Mouse (Mus musculus): ENCODE data around the gene Jaml.

The Jaml gene

GRCm38 (mm10) chr9:45083132-45083531, 4.1 kb downstream of the Jaml start:
- no peak for DNase-seq (ENCODE audit: low read depth, low spot score)

- no peak for DNase-seq (ENCODE audit: low read depth, low spot score)
Measured at GRCm38 (mm10) chr9:45084556-45084955, 5.6 kb downstream of the Jaml start.

- no peak for DNase-seq (ENCODE audit: low read depth, low spot score)
Measured at GRCm38 (mm10) chr9:45085741-45086690, 7.0 kb downstream of the Jaml start.

- DNase-seq (ENCODE audit: low read depth, low spot score) = no peak
Measured at GRCm38 (mm10) chr9:45088040-45088439, 9.1 kb downstream of the Jaml start.

GRCm38 (mm10) chr9:45090811-45091210, 11.8 kb downstream of the Jaml start:
- DNase-seq (ENCODE audit: low read depth, low spot score) = no peak

DNA sequence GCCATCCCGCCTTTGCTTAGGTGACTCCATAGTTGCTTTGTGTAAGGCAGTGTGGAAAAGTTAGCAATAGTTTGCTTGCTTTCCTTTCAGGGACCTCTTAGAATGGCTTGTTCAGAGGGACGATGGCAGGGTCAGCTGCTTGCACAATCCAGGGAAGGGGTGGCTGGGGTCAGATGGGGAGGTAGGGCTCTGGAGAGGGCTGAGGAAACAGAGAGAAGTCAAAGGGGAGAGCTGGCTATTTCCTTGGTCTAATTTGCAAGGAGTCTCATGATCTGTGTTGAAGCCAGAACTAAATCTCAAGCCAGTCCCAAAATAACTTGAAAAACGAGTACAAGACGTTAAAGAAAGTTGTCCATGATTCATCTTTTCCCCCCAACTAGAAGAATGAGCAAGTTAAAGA, 13.7 kb downstream of the Jaml start:
- no peak for DNase-seq (ENCODE audit: low read depth, low spot score)

GRCm38 (mm10) chr9:45095149-45095937, 16.4 kb downstream of the Jaml start:
- no peak for DNase-seq (ENCODE audit: low read depth, low spot score)

DNA sequence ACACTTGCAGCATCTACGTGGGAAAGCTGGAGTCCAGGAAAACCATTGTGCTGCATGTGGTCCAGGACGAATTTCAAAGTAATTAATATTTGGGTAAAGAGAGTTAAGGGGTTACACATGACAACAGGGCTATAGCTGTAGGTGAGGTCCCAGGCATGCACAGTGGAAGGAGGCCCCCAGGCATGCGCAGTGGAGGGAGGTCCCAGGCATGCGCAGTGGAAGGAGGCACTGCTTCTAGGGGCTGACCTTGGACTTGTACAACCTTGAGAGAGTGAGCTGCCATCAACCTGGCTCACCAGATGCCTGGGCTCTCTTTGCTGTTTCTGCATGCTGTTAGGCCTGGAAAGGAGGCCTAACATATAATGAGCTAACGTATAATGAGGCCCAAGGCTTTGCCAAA, 18.9 kb downstream of the Jaml start:
- no peak for DNase-seq (ENCODE audit: low read depth, low spot score)

DNA sequence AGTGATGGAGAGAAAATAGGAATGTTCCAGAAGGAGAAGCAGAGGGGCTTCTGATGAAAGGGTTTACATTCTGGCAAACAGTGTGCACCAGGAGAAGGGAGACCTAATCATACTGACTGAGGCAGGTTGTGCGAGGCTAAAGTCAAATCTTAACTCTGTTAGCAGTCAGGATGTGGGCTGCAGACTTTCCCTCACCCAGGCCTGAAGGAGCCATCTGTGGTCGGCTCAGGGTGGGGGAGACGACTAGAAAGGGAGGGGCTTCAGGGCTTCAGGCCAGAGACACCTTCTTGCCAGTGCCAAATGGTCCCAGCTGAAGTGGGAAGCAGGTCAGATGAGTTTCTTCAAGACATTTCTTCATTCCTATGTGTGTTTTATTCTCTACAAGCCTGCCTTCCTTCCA, 19.4 kb downstream of the Jaml start:
- DNase-seq (ENCODE audit: low read depth, low spot score) = no peak

GRCm38 (mm10) chr9:45102528-45102927, 23.5 kb downstream of the Jaml start:
- no peak for DNase-seq (ENCODE audit: low read depth, low spot score)

- DNase-seq (ENCODE audit: low read depth, low spot score) = no peak
Measured at GRCm38 (mm10) chr9:45103211-45103979, 24.4 kb downstream of the Jaml start.

DNA sequence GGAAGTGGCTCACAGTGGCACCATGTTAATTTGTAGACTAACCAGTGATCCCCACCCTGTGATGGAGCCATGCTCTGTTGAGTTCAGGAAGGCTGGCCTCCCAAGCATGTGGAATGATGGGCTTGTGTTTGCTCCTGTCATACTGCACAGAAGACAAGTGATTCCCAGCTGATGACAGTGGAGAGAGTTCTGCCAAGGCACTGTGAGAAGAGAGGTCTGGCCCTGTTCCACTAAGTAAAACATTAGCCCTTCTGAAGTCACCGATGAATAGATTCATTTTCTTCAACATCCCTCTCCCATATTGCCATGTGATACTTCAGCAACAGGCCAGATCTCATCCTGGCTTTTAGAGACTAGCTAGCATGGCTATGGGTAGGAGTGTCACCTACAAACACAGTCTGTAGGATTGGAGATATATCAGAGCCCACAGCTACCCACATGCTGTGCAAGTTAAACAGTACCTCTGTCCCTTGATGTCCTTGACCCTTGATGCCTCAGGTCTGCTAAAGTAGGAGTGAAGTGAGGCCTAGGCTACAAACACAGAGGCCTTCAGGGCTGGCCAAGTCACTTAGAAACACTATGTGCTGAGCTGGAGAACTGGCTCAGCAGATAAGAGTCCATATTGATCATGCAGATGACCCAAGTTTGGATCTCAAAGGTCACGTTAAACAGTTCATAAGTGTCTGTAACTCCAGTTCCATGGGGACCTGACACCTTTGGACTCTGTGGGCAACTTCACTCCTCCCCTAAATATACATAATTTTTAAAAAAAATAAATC, 26.8 kb downstream of the Jaml start:
- no peak for DNase-seq (ENCODE audit: low read depth, low spot score)

GRCm38 (mm10) chr9:45115706-45116105, 36.7 kb downstream of the Jaml start:
- DNase-seq (ENCODE audit: low read depth, low spot score) = peak; percentile 55

DNA sequence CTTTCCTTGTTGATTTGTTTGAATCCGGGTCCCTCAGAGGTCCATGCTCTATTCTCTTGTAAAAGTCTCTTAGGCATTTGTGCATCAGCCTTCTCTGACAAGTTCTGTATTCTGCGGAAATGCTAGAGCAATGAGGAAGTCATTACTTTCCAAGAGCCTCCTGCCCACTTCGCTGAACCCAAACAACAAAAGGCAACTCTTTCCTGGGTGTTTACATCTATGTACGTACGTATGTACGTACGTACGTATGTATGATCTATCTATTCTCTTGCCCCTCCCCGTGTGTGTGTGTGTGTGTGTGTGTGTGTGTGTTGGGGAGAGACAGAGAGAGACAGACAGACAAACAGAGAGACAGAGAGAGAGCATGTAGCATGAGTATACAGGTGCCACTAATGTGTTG, 37.8 kb downstream of the Jaml start:
- no peak for DNase-seq (ENCODE audit: low read depth, low spot score)

GRCm38 (mm10) chr9:45117741-45118431, 38.9 kb downstream of the Jaml start, which contains the start of gene Scn2b:
Gene Scn2b (plus strand): TSS chr9:45117782.
- no peak for DNase-seq (ENCODE audit: low read depth, low spot score)

DNA sequence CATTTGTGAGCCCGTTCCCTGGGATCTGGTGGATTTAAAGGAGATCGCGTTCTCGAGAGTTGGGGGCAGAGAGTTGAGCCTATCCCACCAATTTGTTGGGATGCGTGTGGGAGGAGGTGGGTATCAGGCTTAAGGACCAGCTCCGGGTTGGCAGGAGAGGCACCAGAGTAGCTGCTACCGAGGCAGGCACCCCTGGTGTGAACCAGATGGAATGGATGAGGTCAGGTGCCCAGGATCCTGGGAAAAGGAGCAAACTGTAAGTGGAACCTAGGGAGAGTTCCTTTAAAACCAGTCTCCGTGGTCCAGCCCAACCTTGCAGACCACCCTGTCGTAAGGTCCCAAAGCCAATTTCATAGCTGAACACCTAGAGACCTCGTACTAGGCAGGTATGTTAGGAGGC, 39.6 kb downstream of the Jaml start:
- no peak for DNase-seq (ENCODE audit: low read depth, low spot score)

DNA sequence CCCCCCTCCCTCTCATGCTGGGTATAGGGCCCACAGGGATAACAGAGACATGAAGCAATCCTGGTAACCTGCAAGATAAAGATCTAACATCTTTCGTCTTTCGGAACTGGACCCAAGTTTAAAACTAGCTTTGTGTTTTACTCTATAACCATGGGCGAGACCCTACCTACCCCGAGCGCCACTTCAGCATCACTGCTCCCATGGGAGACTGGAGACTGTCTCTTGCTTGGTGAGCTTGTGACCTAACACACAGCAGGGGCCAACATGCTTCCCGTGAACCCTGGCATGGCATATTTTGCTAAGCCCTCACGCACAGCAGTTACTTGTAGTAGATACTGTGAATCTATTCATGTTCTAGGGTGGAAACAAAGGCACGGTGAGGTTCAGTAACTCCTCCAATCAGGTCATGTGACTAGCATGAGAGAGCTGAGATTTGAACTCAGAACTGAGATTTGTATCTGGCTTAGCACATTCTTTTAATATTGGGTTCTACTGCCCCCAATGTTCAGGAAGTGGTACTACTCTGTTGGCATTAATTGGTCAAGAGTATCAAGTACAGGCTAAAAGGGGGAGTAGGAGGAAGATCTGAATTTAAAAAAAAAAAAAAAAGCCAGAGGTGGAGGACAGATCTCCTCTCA, 40.5 kb downstream of the Jaml start:
- DNase-seq (ENCODE audit: low read depth, low spot score) = no peak

DNA sequence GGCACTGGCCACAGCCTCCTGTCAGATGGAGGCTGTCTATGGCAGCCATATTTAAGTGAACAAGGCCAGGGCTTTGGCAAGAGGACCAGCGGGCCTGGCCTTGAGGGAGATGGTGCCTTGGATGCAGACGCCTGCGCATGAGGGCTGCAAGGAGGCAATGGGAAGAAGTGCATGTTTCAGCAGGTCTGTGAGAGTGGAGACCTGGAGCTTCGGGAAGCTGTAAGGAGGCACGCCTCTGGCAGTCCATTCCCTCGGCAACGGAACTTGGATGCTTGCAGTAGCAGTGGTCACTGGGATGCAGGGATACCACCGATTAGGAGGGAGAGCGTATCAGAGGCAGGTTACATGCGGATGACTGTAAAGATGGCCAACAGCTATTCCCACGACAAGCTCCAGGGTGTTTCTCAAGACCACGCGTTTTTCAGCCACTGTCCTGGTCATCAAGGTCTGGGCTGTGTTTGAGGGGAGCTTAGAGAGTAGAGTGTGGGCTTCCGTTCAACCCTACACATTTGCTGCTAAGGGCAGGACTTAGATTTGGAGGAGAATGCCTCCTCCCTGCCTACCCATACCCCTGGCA, 41.1 kb downstream of the Jaml start:
- no peak for DNase-seq (ENCODE audit: low read depth, low spot score)

- DNase-seq (ENCODE audit: low read depth, low spot score) = no peak
Measured at GRCm38 (mm10) chr9:45120567-45120966, 41.6 kb downstream of the Jaml start.

GRCm38 (mm10) chr9:45121001-45121400, 42.0 kb downstream of the Jaml start:
- no peak for DNase-seq (ENCODE audit: low read depth, low spot score)
